Mouse (Mus musculus) ES-CJ7 (cell line): ENCODE measurements at regions not wholly inside any gene's neighbourhood (a gene's known extent, or its start where the extent isn't known, plus 50 kb on each side); places are given as distances from the start of the nearest gene placed in this dataset.

ENCODE experiments used
- DNase-seq: peaks from one replicate; pipeline ENCODE4 v3.0.0; 2011; ENCODE audit warnings: low read depth, low spot score

- DNase-seq = peak; percentile 51
Observed at GRCm38 (mm10) chr13:81852309-81852978, 69.6 kb downstream of the Cetn3 start.

DNA sequence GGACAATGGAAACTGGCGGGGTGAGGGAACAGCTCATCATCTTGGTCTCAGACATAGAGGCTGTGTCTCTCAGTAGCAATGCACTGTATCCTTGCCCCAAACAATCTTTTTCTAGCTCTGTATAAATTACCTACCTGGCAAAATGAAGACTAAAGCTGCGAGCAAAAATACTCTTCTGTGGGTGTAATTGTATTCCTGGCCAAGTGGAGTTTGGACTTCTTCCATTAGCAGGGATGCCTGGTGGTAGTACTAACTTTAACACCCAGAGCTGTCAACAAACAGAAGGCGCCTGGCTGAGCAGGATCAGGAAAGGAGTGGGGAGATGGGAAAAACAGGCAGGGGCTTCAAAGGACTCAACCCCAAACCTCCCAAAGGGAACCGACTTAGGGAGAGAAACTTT lies 73.2 kb downstream of the Cetn3 start:
- no peak for DNase-seq

GRCm38 (mm10) chr13:81860683-81861082 lies 77.8 kb downstream of the Cetn3 start:
- no peak for DNase-seq

GRCm38 (mm10) chr13:81861886-81862600 lies 79.2 kb downstream of the Cetn3 start:
- DNase-seq = no peak

- DNase-seq = no peak
Observed at GRCm38 (mm10) chr13:81871226-81871625, 88.3 kb downstream of the Cetn3 start.

GRCm38 (mm10) chr13:81885879-81886278 lies 103.0 kb downstream of the Cetn3 start:
- DNase-seq = no peak

- DNase-seq = no peak
Observed at GRCm38 (mm10) chr13:81930266-81930665, 147.4 kb downstream of the Cetn3 start.

GRCm38 (mm10) chr13:81931199-81931598 lies 148.3 kb downstream of the Cetn3 start:
- no peak for DNase-seq

- no peak for DNase-seq
Observed at GRCm38 (mm10) chr13:81937061-81937460, 154.2 kb downstream of the Cetn3 start.

DNA sequence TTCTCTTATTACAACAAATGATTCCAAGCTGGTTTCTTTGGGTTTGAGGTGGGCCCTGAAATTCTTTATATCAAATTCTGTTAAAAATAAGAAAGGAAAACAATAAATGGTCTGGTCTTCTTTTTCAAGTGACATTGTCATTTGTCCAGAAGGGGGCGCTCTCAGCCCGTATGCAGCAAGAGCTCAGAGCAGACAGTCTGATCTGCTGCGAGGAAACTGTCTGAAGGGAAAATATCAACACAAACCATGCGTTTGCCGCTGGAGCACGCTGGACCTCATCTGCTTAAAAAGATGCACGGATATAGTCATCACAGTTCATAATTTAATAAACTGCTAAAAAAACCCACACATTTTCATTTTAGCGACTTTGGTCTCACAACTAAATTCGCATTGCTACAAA lies 161.2 kb downstream of the Cetn3 start:
- DNase-seq = peak; percentile 73

DNA sequence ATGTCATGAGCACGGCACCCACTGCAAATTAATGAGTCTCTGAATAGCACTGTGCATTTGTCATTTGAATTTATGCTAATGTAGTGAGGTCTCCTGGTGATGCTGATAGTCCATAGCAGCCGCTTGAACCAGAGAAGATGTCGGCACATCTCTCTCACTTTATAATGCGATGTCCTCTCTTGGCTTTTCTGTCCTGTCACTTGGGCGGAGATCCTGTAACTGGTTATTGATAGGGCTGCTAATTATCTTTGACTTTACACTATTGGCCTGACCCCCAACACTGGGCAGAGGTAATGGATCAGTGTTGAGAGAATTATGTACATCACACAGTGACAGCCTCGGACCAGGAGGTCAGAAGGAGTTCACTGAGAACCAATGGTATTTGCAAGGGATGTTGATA lies 161.6 kb downstream of the Cetn3 start:
- DNase-seq = no peak

GRCm38 (mm10) chr13:81945741-81946140 lies 162.9 kb downstream of the Cetn3 start:
- DNase-seq = no peak

- no peak for DNase-seq
Observed at GRCm38 (mm10) chr13:81965431-81965830, 182.6 kb downstream of the Cetn3 start.

- no peak for DNase-seq
Observed at GRCm38 (mm10) chr13:81975878-81976277, 193.0 kb downstream of the Cetn3 start.

DNA sequence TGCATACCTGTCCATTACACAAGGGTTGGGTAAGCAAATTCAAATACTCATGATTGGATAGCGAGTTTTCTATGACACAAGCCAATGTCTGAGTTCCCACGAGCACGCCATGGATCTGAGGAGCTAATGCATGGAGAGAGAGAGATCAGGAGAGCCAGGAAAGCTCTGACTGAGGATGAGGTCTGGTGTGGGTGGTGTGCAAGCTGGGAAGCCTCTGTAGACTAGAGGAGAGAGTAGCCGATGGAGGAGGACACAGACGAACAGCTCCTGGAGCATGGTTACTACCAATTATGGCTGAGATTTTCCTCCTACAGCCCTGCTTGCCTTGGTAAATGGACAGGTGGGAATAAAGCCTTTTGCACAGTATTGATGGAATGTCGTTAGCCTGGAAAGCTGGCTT lies 195.1 kb downstream of the Cetn3 start:
- no peak for DNase-seq

GRCm38 (mm10) chr13:81979289-81979688 lies 196.4 kb downstream of the Cetn3 start:
- DNase-seq = no peak

DNA sequence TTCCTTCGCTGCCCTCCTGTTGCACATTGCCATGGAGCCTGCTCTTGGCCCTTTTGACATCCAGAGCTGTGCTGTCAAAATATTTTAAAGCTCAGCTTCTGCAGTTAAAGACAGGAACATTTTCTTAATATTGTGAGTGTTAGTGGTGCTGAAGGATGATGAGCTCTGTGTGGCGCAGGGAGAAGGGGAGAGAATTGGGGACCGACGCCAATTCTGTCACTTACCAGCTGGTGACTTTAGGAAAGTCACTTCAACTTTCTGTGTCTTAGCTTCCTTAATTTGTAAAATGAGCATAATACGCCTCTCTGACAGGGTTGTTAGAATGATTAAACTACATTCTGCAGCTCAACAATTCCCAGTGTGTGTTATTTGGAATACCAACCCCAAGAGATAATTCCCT lies 197.2 kb downstream of the Cetn3 start:
- no peak for DNase-seq

DNA sequence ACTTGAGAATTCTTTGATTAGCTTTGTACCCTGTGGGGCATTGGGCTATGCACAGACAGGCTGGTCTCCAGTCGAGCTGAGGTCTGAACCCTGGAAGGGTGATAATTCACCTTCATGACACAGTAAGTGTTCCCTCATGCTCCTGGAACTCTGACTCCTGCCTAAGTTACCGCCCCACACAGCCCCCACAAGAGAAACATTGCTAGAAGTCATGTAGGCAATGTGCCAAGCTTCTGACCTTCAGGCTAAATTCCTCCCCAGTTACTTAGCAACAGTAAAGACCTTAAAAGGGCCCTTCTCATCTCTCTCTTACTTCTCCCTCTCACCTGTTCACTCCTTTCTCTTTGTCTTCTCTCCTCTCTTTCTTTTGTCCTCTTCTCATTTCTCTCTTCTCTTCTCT lies 199.6 kb downstream of the Cetn3 start:
- DNase-seq = no peak

- DNase-seq = no peak
Observed at GRCm38 (mm10) chr13:82000681-82001212, 217.9 kb downstream of the Cetn3 start.

- DNase-seq = no peak
Observed at GRCm38 (mm10) chr13:82005929-82006726, 223.3 kb downstream of the Cetn3 start.

- no peak for DNase-seq
Observed at GRCm38 (mm10) chr13:82007222-82007621, 224.3 kb downstream of the Cetn3 start.

DNA sequence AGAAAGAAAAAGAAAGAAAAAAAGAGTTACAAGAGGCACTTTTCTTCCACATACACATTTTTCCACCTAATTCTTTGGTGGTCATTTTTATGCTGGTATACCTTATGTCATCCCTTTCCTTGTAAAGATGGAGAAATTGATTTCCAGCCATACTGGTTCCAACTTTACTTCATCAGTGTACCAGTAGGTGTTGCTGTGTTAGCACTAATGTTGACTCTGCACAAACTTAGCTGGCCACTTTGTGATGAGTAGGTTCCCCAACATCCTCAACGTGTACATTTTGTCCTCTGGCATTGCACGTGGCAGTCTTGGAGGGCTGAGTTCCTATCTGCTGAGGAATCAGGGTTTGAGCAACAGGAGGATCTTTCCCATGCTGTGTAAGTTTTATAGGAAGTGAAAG lies 256.7 kb downstream of the Cetn3 start:
- no peak for DNase-seq
